In genomic region chr7:64583670-64584121, GRCm38 (mm10) we compare ENCODE assay signal across 17 mouse cellular contexts.
DNase-seq lines count a peak whose midpoint lies in the region; ATAC-seq and TF ChIP-seq lines count a peak whose summit lies in the region.
"Had no signal": no experiment of that assay in that cellular context is flagged by ENCODE, and none has a peak within 500 bp of the region (broad histone marks: within the 10 kb centered on the region; RNA-seq: fewer than 3 reads in every experiment).

No protein-coding gene starts in this region.

- H3K4me2 ChIP-seq in forebrain, postnatal 0 days (ENCODE audit: low read depth) = no peak overlapping the region
- H3K4me2 ChIP-seq in forebrain, embryonic 12.5 days = no peak overlapping the region
- no peak overlapping the region for H3K4me2 ChIP-seq in liver, postnatal 0 days (ENCODE audit: low read depth, low read length)
- no peak overlapping the region for H3K4me2 ChIP-seq in stomach, embryonic 16.5 days (ENCODE audit: low read depth, low read length)
- H3K4me2 ChIP-seq: heart, embryonic 13.5 days; hindbrain, embryonic 12.5 days; neural tube, embryonic 13.5 days had no signal

- peak; percentile 79 for ATAC-seq in forebrain, postnatal 0 days
- ATAC-seq in forebrain, embryonic 12.5 days (ENCODE audit: low FRiP score) = no peak
- no peak for ATAC-seq in liver, postnatal 0 days
- peak; percentile 32; the same call in 1 of the 2 replicates for ATAC-seq in stomach, embryonic 16.5 days (ENCODE audit: insufficient read depth, low FRiP score)
- ATAC-seq: midbrain, embryonic 16.5 days had no signal

- no peak overlapping the region for H3K4me3 ChIP-seq in forebrain, postnatal 0 days (ENCODE audit: low read depth, low read length)
- H3K4me3 ChIP-seq in forebrain, embryonic 12.5 days (replicated peaks) = no peak overlapping the region
- no peak overlapping the region for H3K4me3 ChIP-seq in liver, adult 2 months (ENCODE audit: insufficient read depth, low read depth, low read length)
- H3K4me3 ChIP-seq in liver, postnatal 0 days (ENCODE audit: low read depth, low read length) = no peak overlapping the region
- no peak overlapping the region for H3K4me3 ChIP-seq in stomach, embryonic 16.5 days (replicated peaks; ENCODE audit: low read length)
- H3K4me3 ChIP-seq in midbrain, embryonic 10.5 days = no peak overlapping the region
- H3K4me3 ChIP-seq: gastrocnemius, adult 2 months; heart, embryonic 13.5 days; hindbrain, embryonic 12.5 days; neural tube, embryonic 13.5 days had no signal

- no peaks in the 10 kb centered on the region for H3K9me3 ChIP-seq in forebrain, postnatal 0 days (ENCODE audit: low read length)
- no peaks in the 10 kb centered on the region for H3K9me3 ChIP-seq in forebrain, embryonic 12.5 days
- no peaks in the 10 kb centered on the region for H3K9me3 ChIP-seq in liver, postnatal 0 days (ENCODE audit: low read length)
- no peaks in the 10 kb centered on the region for H3K9me3 ChIP-seq in stomach, embryonic 16.5 days (replicated peaks; ENCODE audit: control insufficient read depth, low read length)
- H3K9me3 ChIP-seq in midbrain, embryonic 10.5 days (replicated peaks) = no peaks in the 10 kb centered on the region
- H3K9me3 ChIP-seq: heart, embryonic 13.5 days; hindbrain, embryonic 12.5 days; neural tube, embryonic 13.5 days had no signal

- no peak for TF ChIP-seq POLR2A in liver, adult 2 months (IDR thresholded peaks at IDR 0.05; ENCODE audit: extremely low read depth, insufficient read depth, low read length)

- H3K79me2 ChIP-seq in liver, adult 2 months (ENCODE audit: control insufficient read depth, insufficient read depth, low read length) = no peaks in the 10 kb centered on the region

- no peak overlapping the region for H3K27ac ChIP-seq in forebrain, postnatal 0 days (ENCODE audit: low read depth, low read length)
- no peak overlapping the region for H3K27ac ChIP-seq in forebrain, embryonic 12.5 days
- no peak overlapping the region for H3K27ac ChIP-seq in liver, adult 2 months (replicated peaks; ENCODE audit: insufficient read depth, low read depth, low read length)
- H3K27ac ChIP-seq in liver, postnatal 0 days (ENCODE audit: low read depth) = no peak overlapping the region
- H3K27ac ChIP-seq in stomach, embryonic 16.5 days (ENCODE audit: low read length) = no peak overlapping the region
- no peak overlapping the region for H3K27ac ChIP-seq in midbrain, embryonic 10.5 days (replicated peaks)
- H3K27ac ChIP-seq: gastrocnemius, adult 2 months; heart, embryonic 13.5 days; hindbrain, embryonic 12.5 days; neural tube, embryonic 13.5 days had no signal

- no peaks in the 10 kb centered on the region for H3K27me3 ChIP-seq in forebrain, postnatal 0 days (ENCODE audit: insufficient read depth, low read length)
- no peaks in the 10 kb centered on the region for H3K27me3 ChIP-seq in forebrain, embryonic 12.5 days
- H3K27me3 ChIP-seq in liver, adult 2 months (ENCODE audit: control insufficient read depth, insufficient read depth, low read length) = no peaks in the 10 kb centered on the region
- H3K27me3 ChIP-seq in liver, postnatal 0 days (ENCODE audit: insufficient read depth, low read length) = no peaks in the 10 kb centered on the region
- no peaks in the 10 kb centered on the region for H3K27me3 ChIP-seq in stomach, embryonic 16.5 days (ENCODE audit: control insufficient read depth, insufficient read depth, low read length)
- H3K27me3 ChIP-seq in midbrain, embryonic 10.5 days (ENCODE audit: low read depth, poor library complexity, severe bottlenecking) = no peaks in the 10 kb centered on the region
- H3K27me3 ChIP-seq: heart, embryonic 13.5 days; hindbrain, embryonic 12.5 days; neural tube, embryonic 13.5 days had no signal

- TF ChIP-seq CTCF in forebrain, postnatal 0 days (IDR thresholded peaks at IDR 0.05; ENCODE audit: low read depth) = no peak
- no peak for TF ChIP-seq CTCF in liver, adult 2 months (IDR thresholded peaks at IDR 0.05; ENCODE audit: low read depth, low read length)
- TF ChIP-seq CTCF in liver, postnatal 0 days (IDR thresholded peaks at IDR 0.05; ENCODE audit: low read depth) = no peak

- no peak overlapping the region for H3K9ac ChIP-seq in forebrain, postnatal 0 days
- H3K9ac ChIP-seq in forebrain, embryonic 12.5 days = no peak overlapping the region
- no peak overlapping the region for H3K9ac ChIP-seq in liver, adult 2 months (ENCODE audit: low read depth, low read length)
- no peak overlapping the region for H3K9ac ChIP-seq in liver, postnatal 0 days (replicated peaks)
- H3K9ac ChIP-seq in stomach, embryonic 16.5 days (ENCODE audit: low read length) = no peak overlapping the region
- H3K9ac ChIP-seq: heart, embryonic 13.5 days; hindbrain, embryonic 12.5 days; neural tube, embryonic 13.5 days had no signal

- no peak for TF ChIP-seq EP300 in liver, postnatal 0 days (IDR thresholded peaks at IDR 0.05; ENCODE audit: low read depth)

- H3K36me3 ChIP-seq in forebrain, postnatal 0 days (ENCODE audit: insufficient read depth) = no peaks in the 10 kb centered on the region
- H3K36me3 ChIP-seq in forebrain, embryonic 12.5 days (replicated peaks) = no peaks in the 10 kb centered on the region
- H3K36me3 ChIP-seq in liver, adult 2 months (ENCODE audit: control insufficient read depth, insufficient read depth, low read length) = no peaks in the 10 kb centered on the region
- H3K36me3 ChIP-seq in liver, postnatal 0 days (replicated peaks; ENCODE audit: insufficient read depth, low read length) = no peaks in the 10 kb centered on the region
- H3K36me3 ChIP-seq in stomach, embryonic 16.5 days (ENCODE audit: control insufficient read depth, insufficient read depth, low read length) = no peaks in the 10 kb centered on the region
- H3K36me3 ChIP-seq in midbrain, embryonic 10.5 days = no peaks in the 10 kb centered on the region
- H3K36me3 ChIP-seq: heart, embryonic 13.5 days; hindbrain, embryonic 12.5 days; neural tube, embryonic 13.5 days had no signal

- peaks cover 13% of the 10 kb centered on the region for H3K4me1 ChIP-seq in forebrain, postnatal 0 days (ENCODE audit: insufficient read depth)
- peaks cover 39% of the 10 kb centered on the region for H3K4me1 ChIP-seq in forebrain, embryonic 12.5 days
- H3K4me1 ChIP-seq in liver, adult 2 months (ENCODE audit: control insufficient read depth, insufficient read depth, low read length) = no peaks in the 10 kb centered on the region
- no peaks in the 10 kb centered on the region for H3K4me1 ChIP-seq in liver, postnatal 0 days (ENCODE audit: insufficient read depth)
- H3K4me1 ChIP-seq in stomach, embryonic 16.5 days (ENCODE audit: control insufficient read depth, insufficient read depth, low read length) = no peaks in the 10 kb centered on the region
- H3K4me1 ChIP-seq in midbrain, embryonic 10.5 days = peaks cover 15% of the 10 kb centered on the region; the same call in 1 of the 2 replicates
- H3K4me1 ChIP-seq: heart, embryonic 13.5 days had no signal

- 58% methylated on average over 6 of the region's 6 CpGs for WGBS in forebrain, postnatal 0 days
- 94% methylated on average over 6 of the region's 6 CpGs for WGBS in forebrain, embryonic 12.5 days
- WGBS in liver, adult 2 months = 62% methylated on average over 6 of the region's 6 CpGs
- WGBS in liver, postnatal 0 days (ENCODE audit: insufficient replicate concordance) = 72% methylated on average over 6 of the region's 6 CpGs
- 69% methylated on average over 6 of the region's 6 CpGs for WGBS in stomach, embryonic 16.5 days
- whole genome bisulfite sequencing in midbrain, embryonic 10.5 days = 90% methylated on average over 6 of the region's 6 CpGs

- peak; percentile 44 for DNase-seq in forebrain, postnatal 0 days
- DNase-seq in liver, adult 2 months (ENCODE audit: extremely low read depth, low read depth, low spot score) = peak; percentile 39
- no peak for DNase-seq in liver, postnatal 0 days
- peak; percentile 71 to 74 for DNase-seq in left cerebral cortex, adult 9 months (ENCODE audit: low spot score in 2 of 2)
- DNase-seq in embryo, embryonic 10 days (ENCODE audit: low spot score) = no peak
- no peak for DNase-seq in midbrain, embryonic 10.5 days (ENCODE audit: low spot score)
- DNase-seq: adrenal gland, postnatal 14 days; gastrocnemius, adult 2 months; kidney, adult 18-20 months; kidney, postnatal 4 days; retina, postnatal 1 day had no signal

Comparison
In these comparisons a context has a peak if more than half of its experiments do, and no peak if none do; other contexts are left out.
1. ATAC-seq: peak in forebrain, postnatal 0 days (single experiment) and stomach, embryonic 16.5 days (single experiment); none in forebrain, embryonic 12.5 days (single experiment) and liver, postnatal 0 days (single experiment).
2. DNase-seq: peak in forebrain, postnatal 0 days (single experiment), liver, adult 2 months (single experiment) and left cerebral cortex, adult 9 months (2 of 2); none in liver, postnatal 0 days (single experiment), embryo, embryonic 10 days (single experiment) and midbrain, embryonic 10.5 days (single experiment).